Mouse (Mus musculus): Measurements from ENCODE around the gene Trpm4. TPM values are rescaled to one million over a fixed set of nuclear protein-coding genes. Genes with fewer than 3 reads are reported as not detected.
A peak's percentile ranks its signal among the peaks of the same experiment; 100 is the strongest.

Gene Trpm4
- 14.4 and 15.9 TPM in 2 replicates for polyA plus RNA-seq (2015; fragmentation: Nextera tagmentation; extraction: Ambion mirVana)

- Histone ChIP-seq H3K4me2 (ENCODE audit: low read length) (peak within 1 kb of the TSS; percentile 85), H3K9ac (ENCODE audit: low read depth, low read length) (peak within 1 kb of the TSS; percentile 72), H3K4me1 (replicated peaks; ENCODE audit: insufficient read depth, low read length) (peaks cover 17% of the 10 kb centered on the region), H3K27ac (peak within 1 kb of the TSS; percentile 90), H3K9me3 (replicated peaks; ENCODE audit: low read length) (no peaks in the 10 kb centered on the region), H3K36me3 (ENCODE audit: insufficient read depth, low read length) (no peaks in the 10 kb centered on the region), H3K4me3 (replicated peaks; ENCODE audit: low read depth, low read length) (peak within 1 kb of the TSS; percentile 62), H3K27me3 (ENCODE audit: insufficient read depth, low read length) (no peaks in the 10 kb centered on the region)
- ATAC-seq (replicated peaks; ENCODE audit: low FRiP score, low read depth) (peak; percentile 60), DNase-seq (ENCODE audit: low spot score) (peak; percentile 92)
- under 1% methylated on average over 38 of the region's 38 CpGs for WGBS
- TF ChIP-seq CTCF (IDR thresholded peaks at IDR 0.05; ENCODE audit: low read depth), result no peak
Observed at GRCm38 (mm10) chr7:45333431-45333982, at the start of gene Trpm4. Gene Trpm4, minus strand, starts transcription at chr7:45333780.

GRCm38 (mm10) chr7:45376057-45376456 lies 42.5 kb upstream of the Trpm4 start:
- Histone ChIP-seq H3K36me3 (ENCODE audit: insufficient read depth, low read length) (peaks cover 67% of the 10 kb centered on the region), H3K9ac (ENCODE audit: low read depth, low read length) (no peak overlapping the region), H3K4me1 (replicated peaks; ENCODE audit: insufficient read depth, low read length) (no peaks in the 10 kb centered on the region), H3K4me3 (replicated peaks; ENCODE audit: low read depth, low read length) (no peak overlapping the region), H3K27ac (no peak overlapping the region), H3K27me3 (ENCODE audit: insufficient read depth, low read length) (no peaks in the 10 kb centered on the region), H3K9me3 (replicated peaks; ENCODE audit: low read length) (no peaks in the 10 kb centered on the region), H3K4me2 (ENCODE audit: low read length) (no peak overlapping the region)
- ATAC-seq (replicated peaks; ENCODE audit: low FRiP score, low read depth) (no peak), DNase-seq (ENCODE audit: low spot score) (no peak)
- no peak for TF ChIP-seq CTCF (IDR thresholded peaks at IDR 0.05; ENCODE audit: low read depth)
- WGBS, result 86% methylated on average over 1 of the region's 1 CpGs

- Histone ChIP-seq H3K4me1 (replicated peaks; ENCODE audit: insufficient read depth, low read length) (no peaks in the 10 kb centered on the region; the same call in 1 of the 2 replicates), H3K27me3 (ENCODE audit: insufficient read depth, low read length) (no peaks in the 10 kb centered on the region), H3K9me3 (replicated peaks; ENCODE audit: low read length) (no peaks in the 10 kb centered on the region), H3K36me3 (ENCODE audit: insufficient read depth, low read length) (peaks cover 53% of the 10 kb centered on the region), H3K4me3 (replicated peaks; ENCODE audit: low read depth, low read length) (no peak overlapping the region), H3K9ac (ENCODE audit: low read depth, low read length) (no peak overlapping the region), H3K4me2 (ENCODE audit: low read length) (no peak overlapping the region), H3K27ac (no peak overlapping the region)
- 95% methylated on average over 8 of the region's 8 CpGs for WGBS
- ATAC-seq (replicated peaks; ENCODE audit: low FRiP score, low read depth), result no peak
- TF ChIP-seq CTCF (IDR thresholded peaks at IDR 0.05; ENCODE audit: low read depth), result no peak
- no peak for DNase-seq (ENCODE audit: low spot score)
Observed at GRCm38 (mm10) chr7:45374620-45375019, 41.0 kb upstream of the Trpm4 start.

- no peak for ATAC-seq (replicated peaks; ENCODE audit: low FRiP score, low read depth)
- TF ChIP-seq CTCF (IDR thresholded peaks at IDR 0.05; ENCODE audit: low read depth), result no peak
- Histone ChIP-seq H3K4me2 (ENCODE audit: low read length) (no peak overlapping the region), H3K36me3 (ENCODE audit: insufficient read depth, low read length) (peaks cover 35% of the 10 kb centered on the region), H3K9me3 (replicated peaks; ENCODE audit: low read length) (no peaks in the 10 kb centered on the region), H3K27me3 (ENCODE audit: insufficient read depth, low read length) (0 out of 2 replicates have a peak, but pooled peaks cover 10% of the 10 kb centered on the region), H3K4me1 (replicated peaks; ENCODE audit: insufficient read depth, low read length) (peaks cover 3% of the 10 kb centered on the region; the same call in 1 of the 2 replicates), H3K4me3 (replicated peaks; ENCODE audit: low read depth, low read length) (no peak overlapping the region), H3K27ac (no peak overlapping the region), H3K9ac (ENCODE audit: low read depth, low read length) (no peak overlapping the region)
- 76% methylated on average over 5 of the region's 5 CpGs for WGBS
- DNase-seq (ENCODE audit: low spot score), result no peak
Observed at GRCm38 (mm10) chr7:45372371-45372770, 38.8 kb upstream of the Trpm4 start.

- Histone ChIP-seq H3K9ac (ENCODE audit: low read depth, low read length) (peak within 1 kb of the TSS; percentile 51), H3K36me3 (ENCODE audit: insufficient read depth, low read length) (peaks cover 18% of the 10 kb centered on the region), H3K27ac (no peak within 1 kb of the TSS), H3K4me3 (replicated peaks; ENCODE audit: low read depth, low read length) (peak within 1 kb of the TSS; percentile 40), H3K27me3 (ENCODE audit: insufficient read depth, low read length) (0 out of 2 replicates have a peak, but pooled peaks cover 10% of the 10 kb centered on the region), H3K9me3 (replicated peaks; ENCODE audit: low read length) (no peaks in the 10 kb centered on the region), H3K4me2 (ENCODE audit: low read length) (peak within 1 kb of the TSS; percentile 82), H3K4me1 (replicated peaks; ENCODE audit: insufficient read depth, low read length) (peaks cover 13% of the 10 kb centered on the region)
- peak; percentile 93 for DNase-seq (ENCODE audit: low spot score)
- peak; percentile 34; the same call in 1 of the 2 replicates for TF ChIP-seq CTCF (IDR thresholded peaks at IDR 0.05; ENCODE audit: low read depth)
- peak; percentile 79 for ATAC-seq (replicated peaks; ENCODE audit: low FRiP score, low read depth)
- 8% methylated on average over 28 of the region's 28 CpGs for WGBS
Observed at GRCm38 (mm10) chr7:45370475-45371311, 37.1 kb upstream of the Trpm4 start, which contains the start of gene Lin7b. Gene Lin7b, minus strand, starts transcription at chr7:45370583.

- Histone ChIP-seq H3K4me3 (replicated peaks; ENCODE audit: low read depth, low read length) (peak overlapping the region; percentile 40), H3K9me3 (replicated peaks; ENCODE audit: low read length) (no peaks in the 10 kb centered on the region), H3K27me3 (ENCODE audit: insufficient read depth, low read length) (0 out of 2 replicates have a peak, but pooled peaks cover 10% of the 10 kb centered on the region), H3K4me1 (replicated peaks; ENCODE audit: insufficient read depth, low read length) (peaks cover 14% of the 10 kb centered on the region), H3K27ac (no peak overlapping the region), H3K4me2 (ENCODE audit: low read length) (peak overlapping the region; percentile 82), H3K36me3 (ENCODE audit: insufficient read depth, low read length) (peaks cover 15% of the 10 kb centered on the region; the same call in 1 of the 2 replicates), H3K9ac (ENCODE audit: low read depth, low read length) (peak overlapping the region; percentile 51)
- DNase-seq (ENCODE audit: low spot score), result no peak
- no peak; the same call in 1 of the 2 replicates for ATAC-seq (replicated peaks; ENCODE audit: low FRiP score, low read depth)
- no peak for TF ChIP-seq CTCF (IDR thresholded peaks at IDR 0.05; ENCODE audit: low read depth)
- whole genome bisulfite sequencing, result 6% methylated on average over 51 of the region's 52 CpGs
Observed at GRCm38 (mm10) chr7:45369836-45370474, 36.4 kb upstream of the Trpm4 start.
